Mouse (Mus musculus) CH12.LX (cell line): ENCODE measurements at regions not wholly inside any gene's neighbourhood (a gene's known extent, or its start where the extent isn't known, plus 50 kb on each side); places are given as distances from the start of the nearest gene placed in this dataset.

Experiments used
- CTCF ChIP-seq, 2 experiments: IDR thresholded peaks in 1 of 2; conservative IDR thresholded peaks in 1 of 2; 2 replicates each; pipeline ENCODE4 v1.5.1; 2011 to 2012; ENCODE audit warnings: low read depth in 2 of 2, low read length in 2 of 2, improper control_type of control experiment in 1 of 2, inconsistent platforms in 1 of 2, mild to moderate bottlenecking in 1 of 2, moderate library complexity in 1 of 2
- E2F4 ChIP-seq: IDR thresholded peaks from 2 replicates; pipeline ENCODE4 v1.6.1; 2011; ENCODE audit warnings: low read depth, low read length, improper control_type of control experiment; ENCODE audit not compliant: insufficient replicate concordance
- EP300 ChIP-seq: IDR thresholded peaks from 2 replicates; pipeline ENCODE4 v1.6.1; 2011; ENCODE audit warnings: low read length, improper control_type of control experiment
- HCFC1 ChIP-seq: IDR thresholded peaks from 2 replicates; pipeline ENCODE4 v1.6.1; 2012; ENCODE audit warnings: low read depth, mild to moderate bottlenecking, inconsistent platforms, low read length, improper control_type of control experiment
- JUN ChIP-seq: IDR thresholded peaks from 2 replicates; pipeline ENCODE4 v1.6.1; 2011; ENCODE audit warnings: low read depth, mild to moderate bottlenecking, low read length, improper control_type of control experiment, moderate library complexity; ENCODE audit not compliant: insufficient read depth
- MEF2A ChIP-seq: IDR thresholded peaks from 2 replicates; pipeline ENCODE4 v1.6.1; 2014; ENCODE audit warnings: low read depth, mild to moderate bottlenecking, inconsistent platforms, low read length, improper control_type of control experiment, borderline replicate concordance
- POLR2A ChIP-seq: IDR thresholded peaks from 2 replicates; pipeline ENCODE4 v1.6.1; 2011; ENCODE audit warnings: low read depth, mild to moderate bottlenecking, improper control_type of control experiment, low read length
- POLR2AphosphoS2 ChIP-seq: IDR thresholded peaks from 2 replicates; pipeline ENCODE4 v1.6.1; 2011; ENCODE audit warnings: low read depth, low read length, improper control_type of control experiment
- RCOR1 ChIP-seq: conservative IDR thresholded peaks from 2 replicates; pipeline ENCODE4 v1.6.1; 2012; ENCODE audit warnings: low read depth, mild to moderate bottlenecking, inconsistent platforms, low read length, improper control_type of control experiment
- SIN3A ChIP-seq: IDR thresholded peaks from 2 replicates; pipeline ENCODE4 v1.6.1; 2012; ENCODE audit warnings: low read length, improper control_type of control experiment, inconsistent platforms
- SMC3 ChIP-seq: IDR thresholded peaks from 2 replicates; pipeline ENCODE4 v1.6.1; 2011; ENCODE audit warnings: low read depth, low read length, improper control_type of control experiment
- TCF12 ChIP-seq: IDR thresholded peaks from 2 replicates; pipeline ENCODE4 v1.6.1; 2014; ENCODE audit warnings: low read depth, mild to moderate bottlenecking, inconsistent platforms, low read length, improper control_type of control experiment
- USF2 ChIP-seq: conservative IDR thresholded peaks from 2 replicates; pipeline ENCODE4 v1.6.1; 2011; ENCODE audit warnings: low read depth, low read length, improper control_type of control experiment

GRCm38 (mm10) chr3:37874346-37874745 lies 150.1 kb upstream of the Gm5148 start:
- TF ChIP-seq TCF12 (no peak), SMC3 (no peak), CTCF (conservative IDR thresholded peaks at IDR 0.05 in 1 of 2, IDR thresholded peaks at IDR 0.05 in 1 of 2; ENCODE audit: low read depth in 2 of 2, low read length in 2 of 2) (no peak), POLR2A (no peak), JUN (no peak), SIN3A (no peak), RCOR1 (no peak), USF2 (no peak), HCFC1 (no peak), POLR2AphosphoS2 (no peak), EP300 (no peak), MEF2A (no peak), E2F4 (no peak)
